Mouse (Mus musculus) right cerebral cortex, postnatal 36 days (tissue): ENCODE results near the gene Hsd17b3.

Source experiments
- DNase-seq, 2 experiments: peaks; one replicate each; pipeline ENCODE4 v3.0.0; 2022; ENCODE audit warnings: low spot score in 2 of 2, mixed read lengths in 1 of 2

The Hsd17b3 gene

DNA sequence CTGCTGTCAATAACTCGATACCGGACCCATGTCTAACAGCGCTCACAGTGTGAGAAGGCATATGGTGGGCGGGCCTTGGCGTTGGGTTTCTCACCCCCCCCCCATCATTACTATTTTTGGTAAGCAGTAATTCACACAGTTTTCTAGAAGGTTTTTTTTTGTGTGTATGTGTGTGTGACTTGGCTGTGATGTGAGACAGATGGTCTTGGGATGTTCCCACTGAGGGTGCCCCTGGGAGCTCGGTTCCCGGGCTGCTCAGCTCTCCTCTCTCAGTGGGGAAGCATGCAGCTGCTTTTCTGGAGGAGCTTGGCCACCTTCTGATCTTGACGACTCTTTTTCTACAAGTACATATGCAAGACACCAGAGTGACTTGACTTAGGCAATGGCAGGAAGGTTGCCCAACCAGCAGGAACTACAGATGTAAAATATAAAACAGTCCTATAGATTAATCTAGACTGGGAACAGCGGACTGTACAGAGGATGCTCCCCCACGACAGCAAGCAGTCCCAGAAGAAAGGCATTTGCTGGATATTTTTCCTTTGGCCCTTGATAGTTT lies 70.4 kb downstream of the Hsd17b3 start:
- no peak for DNase-seq

- no peak for DNase-seq
These were observed 73.0 kb downstream of the Hsd17b3 start for GRCm38 (mm10) chr13:64016048-64016447.

- no peak for DNase-seq
These were observed 77.9 kb downstream of the Hsd17b3 start for GRCm38 (mm10) chr13:64011157-64011556.
